Mouse (Mus musculus): ENCODE data around the gene Gm9970. TPM values are rescaled to one million over a fixed set of nuclear protein-coding genes. Genes with fewer than 3 reads are reported as not detected.
"Not testable (repeated sequence)": the region's sequence is repeated elsewhere in the genome, so short reads cannot be mapped to it uniquely, and the experiment has no call there.

The Gm9970 gene
- polyA plus RNA-seq, 1 experiment from 2014 or later: 0.49 TPM

DNA sequence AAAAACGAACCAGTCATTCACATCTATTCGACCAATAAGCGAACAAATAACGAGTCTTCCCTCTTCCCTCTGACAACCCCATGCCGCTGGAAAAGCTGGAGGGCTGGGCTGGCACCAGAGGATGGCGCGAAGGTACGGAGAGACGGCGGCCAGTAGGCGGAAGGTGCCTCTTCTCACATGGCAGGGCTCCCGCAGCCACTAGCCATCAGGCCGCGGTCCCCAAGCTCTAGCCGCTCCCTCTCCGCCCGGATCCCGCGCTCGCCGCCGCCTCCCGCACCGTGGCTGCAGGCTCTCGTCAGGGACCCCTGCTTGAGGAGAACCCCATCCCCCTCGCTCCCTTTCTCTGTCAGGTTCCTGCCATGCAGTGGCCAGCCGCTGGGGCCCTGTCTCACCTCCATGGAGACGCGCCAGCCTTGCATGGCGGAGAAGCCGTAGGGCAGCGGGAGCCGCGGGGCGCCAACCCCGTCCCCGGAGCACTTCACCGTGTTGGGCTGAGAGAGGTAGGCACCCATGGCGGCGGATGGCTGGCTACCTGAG, 21.1 kb downstream of the Gm9970 start:
- Histone ChIP-seq H3K27ac (replicated peaks; ENCODE audit: low read depth, low read length) (peak overlapping the region; percentile 85), H3K4me2 (ENCODE audit: low read depth, severe bottlenecking) (peak overlapping the region; percentile 82), H3K36me3 (ENCODE audit: control insufficient read depth, insufficient read depth, low read length) (0 out of 2 replicates have a peak, but pooled peaks cover 2% of the 10 kb centered on the region), H3K4me1 (ENCODE audit: control insufficient read depth, insufficient read depth, low read length) (0 out of 2 replicates have a peak, but pooled peaks cover 3% of the 10 kb centered on the region), H3K9ac (ENCODE audit: low read length) (peak overlapping the region; percentile 93), H3K27me3 (ENCODE audit: control insufficient read depth, insufficient read depth, low read length) (no peaks in the 10 kb centered on the region), H3K4me3 (ENCODE audit: low read depth, low read length) (peak overlapping the region; percentile 98), H3K9me3 (ENCODE audit: control insufficient read depth, low read length) (no peaks in the 10 kb centered on the region)
- DNase-seq (ENCODE audit: low spot score) (peak; percentile 72), ATAC-seq (ENCODE audit: insufficient number of reproducible peaks, low FRiP score, low TSS enrichment, low read depth) (peak; percentile 78)
- WGBS: under 1% methylated on average over 40 of the region's 40 CpGs

DNA sequence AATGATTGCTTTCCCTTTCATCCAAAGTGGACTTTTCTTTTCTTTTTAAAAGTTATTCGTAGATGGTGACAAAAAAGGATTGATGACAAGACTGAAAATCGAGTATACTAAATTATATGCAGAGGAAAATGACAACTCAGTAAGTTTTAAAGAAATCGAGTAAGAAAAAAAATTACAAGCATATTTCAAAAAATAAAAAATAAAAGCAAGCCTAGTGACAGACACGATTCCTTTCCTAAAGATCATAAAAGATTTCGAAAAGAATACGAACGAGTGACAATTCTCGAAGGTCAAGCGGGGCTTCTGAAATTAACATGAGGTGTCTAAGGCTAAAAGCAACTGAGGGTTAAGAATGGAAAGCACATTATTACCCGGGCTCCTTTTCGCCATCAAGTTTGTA, 21.6 kb downstream of the Gm9970 start:
- peak overlapping the region; percentile 98 for H3K4me3 ChIP-seq (ENCODE audit: low read depth, low read length)
- no peak for DNase-seq (ENCODE audit: low spot score)
- 2% methylated on average over 11 of the region's 11 CpGs for WGBS
- 0 out of 2 replicates have a peak, but pooled peaks cover 2% of the 10 kb centered on the region for H3K36me3 ChIP-seq (ENCODE audit: control insufficient read depth, insufficient read depth, low read length)
- H3K27ac ChIP-seq (replicated peaks; ENCODE audit: low read depth, low read length): no peak overlapping the region; the same call in 1 of the 2 replicates
- H3K4me2 ChIP-seq (ENCODE audit: low read depth, severe bottlenecking): peak overlapping the region; percentile 82
- 0 out of 2 replicates have a peak, but pooled peaks cover 3% of the 10 kb centered on the region for H3K4me1 ChIP-seq (ENCODE audit: control insufficient read depth, insufficient read depth, low read length)
- no peaks in the 10 kb centered on the region for H3K9me3 ChIP-seq (ENCODE audit: control insufficient read depth, low read length)
- peak overlapping the region; percentile 93 for H3K9ac ChIP-seq (ENCODE audit: low read length)
- no peaks in the 10 kb centered on the region for H3K27me3 ChIP-seq (ENCODE audit: control insufficient read depth, insufficient read depth, low read length)
- no peak for ATAC-seq (ENCODE audit: insufficient number of reproducible peaks, low FRiP score, low TSS enrichment, low read depth)

DNA sequence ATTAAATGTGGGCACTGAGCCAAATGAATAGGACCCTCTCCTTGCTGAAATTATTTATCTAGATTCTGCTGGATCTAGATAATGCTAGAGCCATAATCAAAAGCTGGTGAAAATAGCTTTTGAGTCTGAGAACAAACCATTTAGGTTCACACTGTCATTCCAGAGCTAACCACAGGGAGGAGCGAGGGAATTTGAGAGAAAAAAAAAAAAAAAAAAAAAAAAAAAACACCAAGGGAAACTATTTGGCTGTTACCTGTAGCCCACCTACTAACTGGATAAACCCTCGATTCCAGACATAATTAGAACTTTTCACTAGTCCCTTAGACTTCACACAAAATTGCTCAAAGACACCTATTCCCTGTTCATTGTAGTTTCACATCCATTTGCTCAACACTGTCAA, 22.0 kb downstream of the Gm9970 start:
- H3K4me1 ChIP-seq (ENCODE audit: control insufficient read depth, insufficient read depth, low read length): 0 out of 2 replicates have a peak, but pooled peaks cover 3% of the 10 kb centered on the region
- H3K27ac ChIP-seq (replicated peaks; ENCODE audit: low read depth, low read length): no peak overlapping the region
- ATAC-seq (ENCODE audit: insufficient number of reproducible peaks, low FRiP score, low TSS enrichment, low read depth) (no peak), DNase-seq (ENCODE audit: low spot score) (no peak)
- peak overlapping the region; percentile 98; the same call in 1 of the 2 replicates for H3K4me3 ChIP-seq (ENCODE audit: low read depth, low read length)
- no peaks in the 10 kb centered on the region for H3K27me3 ChIP-seq (ENCODE audit: control insufficient read depth, insufficient read depth, low read length)
- H3K4me2 ChIP-seq (ENCODE audit: low read depth, severe bottlenecking): peak overlapping the region; percentile 82
- no peaks in the 10 kb centered on the region for H3K9me3 ChIP-seq (ENCODE audit: control insufficient read depth, low read length)
- H3K9ac ChIP-seq (ENCODE audit: low read length): no peak overlapping the region
- 0 out of 2 replicates have a peak, but pooled peaks cover 2% of the 10 kb centered on the region for H3K36me3 ChIP-seq (ENCODE audit: control insufficient read depth, insufficient read depth, low read length)
- 4% methylated on average over 2 of the region's 2 CpGs for WGBS

DNA sequence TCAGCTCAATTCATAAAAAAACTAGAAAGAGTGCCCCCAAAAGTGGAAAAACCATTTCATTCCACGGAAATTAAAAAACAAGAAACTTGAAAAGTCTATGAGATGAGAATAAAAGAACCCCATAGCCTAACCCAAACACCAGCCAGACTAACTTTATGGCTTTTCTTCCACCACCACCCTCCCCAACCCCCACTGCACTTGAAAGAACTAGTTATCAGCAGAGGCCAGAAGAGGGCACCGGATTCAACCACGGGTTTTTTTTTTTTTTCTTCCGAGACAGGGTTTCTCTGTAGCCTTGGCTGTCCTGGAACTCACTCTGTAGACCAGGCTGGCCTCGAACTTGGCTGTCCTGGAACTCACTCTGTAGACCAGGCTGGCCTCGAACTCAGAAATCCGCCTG, 22.7 kb downstream of the Gm9970 start:
- no peak overlapping the region for H3K27ac ChIP-seq (replicated peaks; ENCODE audit: low read depth, low read length)
- WGBS: 47% methylated on average over 5 of the region's 7 CpGs
- ATAC-seq (ENCODE audit: insufficient number of reproducible peaks, low FRiP score, low TSS enrichment, low read depth) (no peak), DNase-seq (ENCODE audit: low spot score) (no peak)
- H3K9ac ChIP-seq (ENCODE audit: low read length): no peak overlapping the region
- 0 out of 2 replicates have a peak, but pooled peaks cover 2% of the 10 kb centered on the region for H3K36me3 ChIP-seq (ENCODE audit: control insufficient read depth, insufficient read depth, low read length)
- H3K4me2 ChIP-seq (ENCODE audit: low read depth, severe bottlenecking): no peak overlapping the region
- no peak overlapping the region for H3K4me3 ChIP-seq (ENCODE audit: low read depth, low read length)
- no peaks in the 10 kb centered on the region for H3K9me3 ChIP-seq (ENCODE audit: control insufficient read depth, low read length)
- 0 out of 2 replicates have a peak, but pooled peaks cover 3% of the 10 kb centered on the region for H3K4me1 ChIP-seq (ENCODE audit: control insufficient read depth, insufficient read depth, low read length)
- no peaks in the 10 kb centered on the region for H3K27me3 ChIP-seq (ENCODE audit: control insufficient read depth, insufficient read depth, low read length)

DNA sequence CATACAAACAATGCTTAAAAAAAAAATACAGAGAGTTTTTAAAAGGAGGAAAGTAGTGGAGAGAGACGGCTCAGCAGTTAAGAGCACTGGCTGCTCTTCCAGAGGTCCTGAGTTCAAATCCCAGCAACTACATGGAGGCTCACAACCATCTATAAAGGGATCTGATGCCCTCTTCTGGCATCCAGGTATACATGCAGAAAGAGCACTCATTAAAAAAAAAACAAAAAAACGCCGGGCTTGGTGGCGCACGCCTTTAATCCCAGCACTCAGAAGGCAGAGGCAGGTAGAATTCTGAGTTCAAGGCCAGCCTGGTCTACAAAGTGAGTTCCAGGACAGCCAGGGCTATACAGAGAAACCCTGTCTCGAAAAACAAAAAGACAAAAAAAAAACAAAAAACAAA, 24.5 kb downstream of the Gm9970 start:
- DNase-seq (ENCODE audit: low spot score); H3K36me3 ChIP-seq (ENCODE audit: control insufficient read depth, insufficient read depth, low read length); ATAC-seq (ENCODE audit: insufficient number of reproducible peaks, low FRiP score, low TSS enrichment, low read depth); H3K9ac ChIP-seq (ENCODE audit: low read length); H3K4me1 ChIP-seq (ENCODE audit: control insufficient read depth, insufficient read depth, low read length); H3K9me3 ChIP-seq (ENCODE audit: control insufficient read depth, low read length); H3K4me2 ChIP-seq (ENCODE audit: low read depth, severe bottlenecking); H3K27ac ChIP-seq (replicated peaks; ENCODE audit: low read depth, low read length); H3K4me3 ChIP-seq (ENCODE audit: low read depth, low read length); H3K27me3 ChIP-seq (ENCODE audit: control insufficient read depth, insufficient read depth, low read length): not testable (repeated sequence)
- 90% methylated on average over 6 of the region's 6 CpGs for WGBS

DNA sequence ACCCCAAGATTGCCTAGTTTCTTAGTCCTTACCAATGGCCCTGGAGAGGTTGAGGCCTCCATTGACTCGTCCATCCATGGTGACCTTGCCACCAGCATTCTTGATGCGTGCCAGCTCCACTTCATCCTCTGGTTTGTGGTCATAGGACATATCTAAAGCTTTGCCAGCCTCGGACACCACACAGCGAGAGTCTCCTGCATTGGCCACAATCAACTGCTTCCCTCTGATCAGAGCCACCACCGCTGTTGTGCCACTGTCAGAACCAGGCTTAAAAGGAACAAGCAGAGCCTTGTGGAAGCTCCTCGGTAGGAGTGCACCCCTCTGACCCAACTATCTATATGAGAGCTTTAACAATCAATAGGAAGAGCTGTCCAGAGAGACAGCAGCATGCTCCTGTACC, 36.6 kb downstream of the Gm9970 start:
- DNase-seq (ENCODE audit: low spot score) (no peak), ATAC-seq (ENCODE audit: insufficient number of reproducible peaks, low FRiP score, low TSS enrichment, low read depth) (no peak)
- H3K4me2 ChIP-seq (ENCODE audit: low read depth, severe bottlenecking): no peak overlapping the region
- H3K4me3 ChIP-seq (ENCODE audit: low read depth, low read length): no peak overlapping the region
- H3K27me3 ChIP-seq (ENCODE audit: control insufficient read depth, insufficient read depth, low read length): no peaks in the 10 kb centered on the region
- WGBS: 90% methylated on average over 6 of the region's 6 CpGs
- H3K36me3 ChIP-seq (ENCODE audit: control insufficient read depth, insufficient read depth, low read length): peaks cover 27% of the 10 kb centered on the region
- no peak overlapping the region for H3K9ac ChIP-seq (ENCODE audit: low read length)
- peaks cover 5% of the 10 kb centered on the region for H3K9me3 ChIP-seq (ENCODE audit: control insufficient read depth, low read length)
- no peak overlapping the region for H3K27ac ChIP-seq (replicated peaks; ENCODE audit: low read depth, low read length)
- peaks cover 3% of the 10 kb centered on the region; the same call in 1 of the 2 replicates for H3K4me1 ChIP-seq (ENCODE audit: control insufficient read depth, insufficient read depth, low read length)

DNA sequence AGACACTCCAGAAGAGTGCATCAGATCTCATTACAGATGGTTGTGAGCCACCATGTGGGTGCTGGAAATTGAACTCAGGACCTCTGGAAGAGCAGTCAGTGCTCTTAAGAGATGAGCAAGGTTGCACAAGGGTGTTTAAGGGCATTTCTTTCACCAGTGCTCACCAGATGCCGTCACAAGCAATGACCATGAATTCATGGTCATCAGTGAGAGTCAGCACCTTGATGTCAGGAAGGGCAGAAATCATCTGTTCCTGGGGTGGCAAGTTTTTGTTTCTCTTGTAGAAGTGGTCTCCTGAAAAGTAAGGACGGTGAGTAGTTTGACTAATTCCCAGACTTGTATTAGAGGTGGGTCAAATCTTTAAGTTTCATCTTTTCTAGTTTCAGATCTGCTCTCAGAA, 37.2 kb downstream of the Gm9970 start:
- H3K4me3 ChIP-seq (ENCODE audit: low read depth, low read length): no peak overlapping the region
- H3K27me3 ChIP-seq (ENCODE audit: control insufficient read depth, insufficient read depth, low read length): no peaks in the 10 kb centered on the region
- ATAC-seq (ENCODE audit: insufficient number of reproducible peaks, low FRiP score, low TSS enrichment, low read depth) (no peak), DNase-seq (ENCODE audit: low spot score) (no peak)
- no peak overlapping the region for H3K4me2 ChIP-seq (ENCODE audit: low read depth, severe bottlenecking)
- H3K36me3 ChIP-seq (ENCODE audit: control insufficient read depth, insufficient read depth, low read length): peaks cover 32% of the 10 kb centered on the region
- H3K4me1 ChIP-seq (ENCODE audit: control insufficient read depth, insufficient read depth, low read length): peaks cover 3% of the 10 kb centered on the region; the same call in 1 of the 2 replicates
- WGBS: 90% methylated on average over 2 of the region's 2 CpGs
- no peak overlapping the region for H3K27ac ChIP-seq (replicated peaks; ENCODE audit: low read depth, low read length)
- H3K9me3 ChIP-seq (ENCODE audit: control insufficient read depth, low read length): peaks cover 5% of the 10 kb centered on the region
- H3K9ac ChIP-seq (ENCODE audit: low read length): no peak overlapping the region

DNA sequence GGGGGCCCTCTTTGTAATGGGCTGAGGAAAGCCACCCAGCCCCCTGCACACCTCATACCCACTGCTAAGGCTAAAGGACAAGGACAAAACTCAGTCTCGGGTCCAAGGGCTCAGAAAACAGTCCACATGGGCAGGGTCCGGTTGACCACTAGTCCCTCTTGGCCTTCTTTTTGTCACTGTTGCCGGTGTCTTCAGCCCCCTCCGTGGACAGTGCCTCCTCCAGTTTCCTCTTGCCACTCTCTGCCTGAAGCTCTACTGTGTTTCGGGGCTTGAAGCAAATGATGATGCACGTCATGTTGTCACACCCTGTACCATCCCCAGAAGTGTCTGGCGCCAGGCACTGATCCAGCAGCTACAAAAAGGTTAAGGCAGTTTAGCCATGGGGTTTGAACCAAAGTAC, 38.1 kb downstream of the Gm9970 start:
- peak overlapping the region; percentile 28 for H3K9ac ChIP-seq (ENCODE audit: low read length)
- H3K27me3 ChIP-seq (ENCODE audit: control insufficient read depth, insufficient read depth, low read length): no peaks in the 10 kb centered on the region
- H3K36me3 ChIP-seq (ENCODE audit: control insufficient read depth, insufficient read depth, low read length): peaks cover 42% of the 10 kb centered on the region
- DNase-seq (ENCODE audit: low spot score): no peak
- H3K27ac ChIP-seq (replicated peaks; ENCODE audit: low read depth, low read length): peak overlapping the region; percentile 10; the same call in 1 of the 2 replicates
- 89% methylated on average over 7 of the region's 7 CpGs for WGBS
- peaks cover 5% of the 10 kb centered on the region for H3K9me3 ChIP-seq (ENCODE audit: control insufficient read depth, low read length)
- peak overlapping the region; percentile 84 for H3K4me2 ChIP-seq (ENCODE audit: low read depth, severe bottlenecking)
- H3K4me1 ChIP-seq (ENCODE audit: control insufficient read depth, insufficient read depth, low read length): peaks cover 3% of the 10 kb centered on the region; the same call in 1 of the 2 replicates
- H3K4me3 ChIP-seq (ENCODE audit: low read depth, low read length): peak overlapping the region; percentile 78
- no peak for ATAC-seq (ENCODE audit: insufficient number of reproducible peaks, low FRiP score, low TSS enrichment, low read depth)

All from limb, embryonic 11.5 days (tissue).